Mouse (Mus musculus) lung, adult 18-20 months (tissue): ENCODE results near the gene Pdzrn3.

Experiments used
- DNase-seq, 2 experiments: peaks; one replicate each; pipeline ENCODE4 v3.0.0; 2022; ENCODE audit warnings: mixed read lengths in 2 of 2

Pdzrn3 gene

DNA sequence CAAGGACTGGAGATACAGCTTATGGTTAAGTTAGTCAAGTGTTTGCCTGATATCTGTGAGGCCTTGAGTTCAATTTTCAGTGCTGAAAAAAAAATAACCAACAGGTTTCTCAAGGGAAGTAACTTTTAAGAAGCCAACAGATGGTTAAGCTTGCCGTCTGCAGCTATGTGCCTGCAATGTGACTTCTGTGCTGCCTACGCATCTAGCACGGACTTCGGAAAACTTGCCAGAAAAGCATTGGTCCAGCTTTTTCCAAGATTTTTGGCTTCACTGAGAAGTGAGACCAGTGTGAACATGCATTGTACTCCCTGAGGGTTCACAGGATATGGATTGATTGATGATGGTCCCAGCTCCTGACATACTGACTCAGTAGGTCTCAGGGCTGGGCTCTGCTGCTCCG is 186.1 kb downstream of the Pdzrn3 start:
- DNase-seq: no peak

DNA sequence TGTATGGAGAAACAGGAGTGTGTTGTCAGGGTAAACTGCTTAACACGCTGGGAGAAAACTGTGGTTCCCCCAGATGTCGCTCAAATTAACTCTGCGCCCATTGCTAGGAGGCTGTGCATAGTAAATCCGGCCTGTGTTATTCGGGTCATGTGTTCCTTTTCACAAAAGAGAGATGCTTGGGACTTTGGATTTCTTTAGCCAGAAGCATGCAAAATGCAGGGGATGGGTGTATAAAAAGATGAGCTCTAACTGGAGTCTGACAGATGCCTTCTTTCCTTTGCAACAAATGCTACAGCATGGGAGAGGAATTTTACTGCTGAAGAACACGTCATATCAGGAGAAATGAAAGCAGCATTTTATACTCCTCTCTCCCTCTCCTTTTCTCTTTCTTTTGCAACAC is 190.4 kb downstream of the Pdzrn3 start:
- DNase-seq: no peak

DNA sequence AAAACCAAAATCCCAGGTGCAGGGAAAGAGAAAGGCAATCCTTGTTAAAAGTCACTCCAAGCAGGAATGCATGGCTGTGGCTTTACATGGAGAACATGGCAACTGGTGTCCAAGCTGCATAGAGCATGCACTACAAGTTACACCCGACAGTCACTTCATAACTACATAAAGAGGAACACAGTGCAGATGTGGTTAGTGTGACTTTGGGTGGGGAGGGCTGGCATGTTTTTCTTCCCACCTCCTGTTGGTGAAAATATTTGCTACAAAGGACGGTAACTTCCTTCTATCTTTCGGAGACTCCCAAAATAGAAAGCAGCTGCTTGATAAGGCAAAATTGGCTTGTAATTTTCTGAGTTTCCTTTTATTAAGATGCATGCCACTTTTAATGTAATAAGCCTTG is 190.8 kb downstream of the Pdzrn3 start:
- no peak for DNase-seq

DNA sequence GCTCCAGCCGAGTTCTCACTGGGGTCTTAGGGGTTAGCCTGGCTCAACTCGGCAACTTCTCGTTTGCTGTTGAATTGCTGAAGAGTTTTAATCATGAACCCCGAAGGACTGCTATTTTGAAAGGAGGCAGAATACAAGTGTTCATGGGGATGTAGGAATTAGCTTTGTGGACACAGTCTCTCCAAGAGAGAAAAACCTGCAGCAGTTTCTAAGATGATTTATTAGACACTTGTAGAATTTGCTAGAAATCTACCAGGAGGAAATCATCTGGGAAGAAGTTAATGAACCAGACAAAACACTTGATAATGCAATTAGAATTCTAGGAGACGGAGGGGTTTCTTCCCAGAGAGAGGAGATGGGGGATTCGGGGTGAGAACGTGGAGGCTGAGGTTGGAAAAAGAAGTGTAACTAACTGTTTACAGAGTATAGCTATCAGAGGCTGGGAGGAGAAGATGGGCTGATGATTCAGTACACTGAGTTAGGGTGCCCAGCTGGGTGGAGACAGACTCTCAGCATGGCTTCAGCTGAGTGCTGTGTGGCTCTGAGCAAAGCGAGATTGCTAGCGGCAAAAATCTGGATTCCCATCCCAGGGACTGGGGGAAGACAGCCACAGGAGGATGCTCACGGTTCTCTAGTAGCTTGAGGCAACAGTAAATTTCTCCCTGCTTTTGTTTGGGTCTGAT is 193.5 kb downstream of the Pdzrn3 start:
- no peak for DNase-seq

DNA sequence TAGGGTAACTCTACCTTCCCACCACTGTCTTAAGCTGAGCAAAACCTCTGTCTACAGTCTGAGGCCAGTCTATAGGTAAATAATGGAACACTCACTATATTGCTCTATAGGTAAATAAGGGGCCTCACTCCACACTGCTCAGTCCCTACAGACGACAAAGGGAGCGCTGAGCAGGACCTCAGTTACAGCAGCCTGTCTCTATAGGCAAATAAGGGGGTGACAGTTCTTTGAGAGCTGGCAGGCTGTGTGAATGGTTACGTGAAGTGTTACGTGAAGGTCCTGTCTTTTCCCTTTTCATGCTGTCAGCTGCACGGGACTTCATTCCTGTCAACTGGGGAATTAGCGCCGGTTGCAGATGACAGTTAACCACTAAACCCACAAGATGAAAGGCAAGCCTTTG is 207.0 kb downstream of the Pdzrn3 start:
- no peak for DNase-seq

DNA sequence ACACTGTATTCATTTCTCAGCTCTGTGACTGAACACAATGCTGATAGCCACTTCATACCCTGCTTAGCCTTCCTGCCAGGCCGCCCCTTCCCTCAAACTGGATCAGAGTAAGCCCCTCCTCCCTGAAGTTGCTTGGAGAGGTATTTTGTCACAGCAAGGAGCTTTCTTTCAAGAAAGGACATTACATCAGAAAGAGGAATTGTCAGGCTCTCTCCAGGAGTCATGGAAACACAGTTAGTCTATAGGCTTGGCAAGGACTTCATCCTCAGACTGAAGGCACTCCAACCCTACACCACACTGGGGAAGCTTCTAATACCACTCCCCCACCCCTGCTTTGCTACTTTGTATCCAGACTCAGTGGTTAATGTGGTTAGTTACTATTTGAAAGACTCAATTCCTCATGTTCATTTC is 224.2 kb downstream of the Pdzrn3 start:
- no peak for DNase-seq

DNA sequence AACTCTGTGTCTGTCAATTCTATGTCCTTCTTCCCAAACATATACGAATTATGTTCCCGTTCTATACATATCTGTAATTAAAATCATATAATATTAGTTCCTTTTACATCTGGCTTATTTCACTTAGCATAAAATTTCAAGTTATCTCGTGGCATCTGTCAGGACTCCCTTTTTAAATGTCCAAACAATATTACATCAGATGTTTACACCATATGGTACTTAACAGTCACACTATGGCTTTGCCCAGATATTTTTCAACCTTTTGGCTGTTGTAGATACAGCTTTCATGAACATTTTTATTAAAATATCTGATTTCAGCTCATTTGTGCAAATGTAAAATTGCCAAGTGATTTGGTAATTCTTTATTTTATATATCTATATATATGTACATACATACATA is 242.3 kb downstream of the Pdzrn3 start:
- DNase-seq: no peak

DNA sequence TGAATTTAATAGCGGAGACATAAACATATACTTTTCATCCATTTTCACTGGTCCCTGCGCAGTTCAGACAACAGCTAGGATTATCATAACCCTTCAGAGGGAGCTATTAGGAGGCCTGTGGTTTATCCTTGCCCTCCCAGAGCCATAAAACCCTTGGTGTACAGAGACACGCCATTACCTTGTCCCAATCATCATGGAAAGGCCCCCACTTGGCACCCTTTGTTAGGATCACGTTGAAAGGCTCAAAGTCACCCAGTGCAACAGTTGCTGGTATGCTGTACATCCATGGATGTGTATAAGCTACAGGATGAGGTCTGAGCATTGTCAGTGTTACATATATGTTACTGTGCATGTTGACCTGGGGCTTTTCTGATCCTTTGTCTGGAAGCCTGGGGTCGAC is 252.3 kb downstream of the Pdzrn3 start:
- DNase-seq: no peak

DNA sequence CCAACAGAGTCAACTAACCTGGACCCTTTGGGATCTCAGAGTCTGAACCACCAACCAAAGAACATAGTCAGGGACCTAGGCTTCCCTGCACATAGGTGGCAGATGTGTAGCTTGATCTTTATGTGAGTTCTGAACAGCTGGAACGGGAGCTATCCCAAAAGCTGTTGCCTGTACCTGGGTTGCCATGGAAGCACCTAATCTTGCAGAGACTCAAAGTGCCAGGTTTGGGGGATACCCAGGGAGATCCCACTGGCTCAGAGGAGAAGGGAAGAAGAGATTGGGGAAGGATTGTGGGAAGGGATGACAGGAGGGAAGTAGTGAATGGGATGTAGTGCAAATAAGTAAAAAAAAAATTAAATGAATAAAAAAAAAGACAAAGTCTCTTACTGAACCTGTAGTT is 268.7 kb downstream of the Pdzrn3 start:
- no peak for DNase-seq

DNA sequence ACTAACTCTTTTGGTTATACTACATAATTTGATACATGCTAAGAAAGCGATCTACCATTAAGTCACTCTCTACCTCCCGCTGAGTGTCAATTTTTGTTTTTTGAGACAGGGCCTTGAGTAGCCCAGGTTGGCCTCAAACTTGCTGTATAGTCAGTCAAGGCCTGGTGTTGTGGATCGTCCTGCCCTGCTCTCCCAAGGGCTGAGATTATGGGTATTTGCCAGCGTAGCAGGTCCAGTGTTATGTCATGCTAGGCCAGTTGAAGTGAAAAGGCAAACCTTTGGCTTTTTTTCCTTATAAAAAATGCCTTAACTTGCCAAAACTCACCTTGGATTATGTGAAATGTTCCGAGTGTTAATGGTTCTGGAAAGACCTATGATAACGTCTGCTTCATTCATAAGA is 274.2 kb downstream of the Pdzrn3 start:
- DNase-seq: no peak

DNA sequence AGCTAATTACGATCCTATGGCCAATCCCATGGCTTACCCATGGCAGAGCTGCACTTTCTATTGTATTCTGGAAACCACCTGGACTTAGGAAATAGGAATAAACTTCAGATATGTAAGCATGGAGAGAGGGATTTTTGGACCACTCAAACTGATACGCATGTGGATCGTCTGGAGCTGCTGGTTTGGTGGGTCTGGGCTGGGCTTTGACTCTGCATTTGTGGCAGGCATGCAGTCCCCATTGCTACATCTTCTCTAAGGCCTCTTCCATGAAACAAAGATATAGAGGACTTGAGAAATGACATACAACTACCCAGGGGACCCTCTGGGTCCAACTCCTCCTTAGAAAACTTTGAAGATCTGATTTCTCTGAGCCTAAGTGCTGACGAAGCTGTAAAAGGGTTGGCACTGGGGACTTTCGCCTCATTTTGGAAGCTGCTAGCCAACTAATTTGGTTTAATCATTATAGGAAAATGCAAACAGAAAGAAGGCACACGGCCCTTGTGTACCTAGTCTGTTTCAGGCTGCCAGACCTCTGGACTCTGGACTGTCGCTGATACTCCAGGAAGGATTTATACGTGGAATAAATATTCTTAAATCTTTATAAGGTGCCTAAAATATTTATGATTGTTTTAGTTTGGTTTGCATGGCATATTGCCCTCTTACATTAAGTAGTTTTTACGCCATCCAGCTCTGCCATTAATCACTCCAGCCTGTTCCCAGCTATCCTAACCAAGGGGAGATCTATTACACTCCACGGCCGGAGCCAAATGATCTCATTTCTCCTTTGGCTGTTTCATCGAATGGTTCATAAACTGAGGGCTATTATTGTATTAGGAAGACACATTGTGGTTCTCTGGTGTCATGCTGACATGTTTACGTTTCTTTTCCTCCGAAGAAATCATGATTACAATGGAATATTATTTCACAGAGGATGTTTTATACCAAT is 275.7 kb downstream of the Pdzrn3 start:
- DNase-seq: no peak
